Mouse (Mus musculus) embryonic facial prominence, embryonic 12.5 days (tissue): ENCODE measurements around the gene Spata9. TPM values are rescaled to one million over a fixed set of nuclear protein-coding genes. Genes with fewer than 3 reads are reported as not detected.

Source experiments
- ATAC-seq: fragments of 200-750 bp; cut with Nextera tagmentation; 2 replicates; pipeline ENCODE4 v1.8.0; 2017; ENCODE audit not compliant: insufficient number of reproducible peaks, insufficient read depth, low FRiP score, low TSS enrichment
- H3K27ac ChIP-seq: fragments of 300-500 bp; sonication (generic); 2 replicates; pipeline ENCODE4 v1.5.1; 2016; ENCODE audit warnings: mild to moderate bottlenecking
- H3K27me3 ChIP-seq: fragments of 300-500 bp; sonication (generic); 2 replicates; pipeline ENCODE4 v1.6.1; 2016; ENCODE audit warnings: mild to moderate bottlenecking, moderate library complexity
- H3K36me3 ChIP-seq: fragments of 300-500 bp; sonication (generic); 2 replicates; pipeline ENCODE4 v1.6.1; 2016; ENCODE audit warnings: mild to moderate bottlenecking
- H3K4me1 ChIP-seq: fragments of 300-500 bp; sonication (generic); 2 replicates; pipeline ENCODE4 v1.6.1; 2016
- H3K4me2 ChIP-seq: fragments of 300-500 bp; sonication (generic); replicated peaks from 2 replicates; pipeline ENCODE4 v1.6.1; 2016; ENCODE audit warnings: mild to moderate bottlenecking, moderate library complexity
- H3K4me3 ChIP-seq: fragments of 300-500 bp; sonication (generic); 2 replicates; pipeline ENCODE4 v1.5.1; 2016; ENCODE audit warnings: mild to moderate bottlenecking
- H3K9ac ChIP-seq: fragments of 300-500 bp; sonication (generic); 2 replicates; pipeline ENCODE4 v1.6.1; 2016; ENCODE audit warnings: mild to moderate bottlenecking, moderate library complexity
- H3K9me3 ChIP-seq: fragments of 300-500 bp; sonication (generic); 2 replicates; pipeline ENCODE4 v1.6.1; 2016; ENCODE audit warnings: mild to moderate bottlenecking, moderate library complexity
- WGBS: fragments of 180-500 bp; shearing (Covaris S2); methylation state at CpG from one replicate; pipeline ENCODE4 v1.1.7; 2016; 5-methylcytosine and 5-hydroxymethylcytosine counted together
- polyA plus RNA-seq: library from polyadenylated mRNA; unstranded; fragments of >200 nt; fragmentation: Nextera tagmentation; extraction: Ambion mirVana; gene quantifications from 2 replicates; pipeline ENCODE4 v1.2.1, GENCODE M21; 2016

The Spata9 gene
- polyA plus RNA-seq, 1 experiment from 2014 or later, result 1.2 TPM

GRCm38 (mm10) chr13:75943189-75944043 lies 23.5 kb upstream of the Spata9 start, which contains the start of gene Rhobtb3:
TSS of gene Rhobtb3 (minus strand) at chr13:75943925.
- peak within 1 kb of the TSS; percentile 63 for H3K4me2 ChIP-seq
- peak within 1 kb of the TSS; percentile 94 for H3K9ac ChIP-seq
- H3K9me3 ChIP-seq, result no peaks in the 10 kb centered on the region
- peak within 1 kb of the TSS; percentile 76 for H3K4me3 ChIP-seq
- under 1% methylated on average over 99 of the region's 110 CpGs for WGBS
- H3K36me3 ChIP-seq, result peaks cover 12% of the 10 kb centered on the region
- ATAC-seq, result peak; percentile 90
- no peaks in the 10 kb centered on the region for H3K27me3 ChIP-seq
- H3K4me1 ChIP-seq, result peaks cover 25% of the 10 kb centered on the region
- H3K27ac ChIP-seq, result peak within 1 kb of the TSS; percentile 100

- Histone ChIP-seq H3K4me1 (peaks cover 25% of the 10 kb centered on the region), H3K36me3 (peaks cover 3% of the 10 kb centered on the region; the same call in 1 of the 2 replicates), H3K27ac (peak overlapping the region; percentile 100), H3K27me3 (no peaks in the 10 kb centered on the region), H3K4me3 (peak overlapping the region; percentile 76), H3K9me3 (no peaks in the 10 kb centered on the region), H3K4me2 (peak overlapping the region; percentile 63), H3K9ac (peak overlapping the region; percentile 94)
- under 1% methylated on average over 7 of the region's 7 CpGs for WGBS
- ATAC-seq, result no peak
Observed at GRCm38 (mm10) chr13:75944044-75944820, 22.7 kb upstream of the Spata9 start.

- no peaks in the 10 kb centered on the region for H3K36me3 ChIP-seq
- H3K9ac ChIP-seq, result no peak overlapping the region
- no peak overlapping the region for H3K27ac ChIP-seq
- H3K4me1 ChIP-seq, result 0 out of 2 replicates have a peak, but pooled peaks cover 3% of the 10 kb centered on the region
- no peak for ATAC-seq
- H3K27me3 ChIP-seq, result no peaks in the 10 kb centered on the region
- H3K9me3 ChIP-seq, result no peaks in the 10 kb centered on the region
- no peak overlapping the region for H3K4me3 ChIP-seq
- 7% methylated on average over 1 of the region's 1 CpGs for WGBS
- no peak overlapping the region for H3K4me2 ChIP-seq
Observed at GRCm38 (mm10) chr13:75950295-75950694, 16.7 kb upstream of the Spata9 start.

- H3K36me3 ChIP-seq, result no peaks in the 10 kb centered on the region
- H3K27ac ChIP-seq, result no peak overlapping the region
- ATAC-seq, result no peak
- no peaks in the 10 kb centered on the region for H3K27me3 ChIP-seq
- no peak overlapping the region for H3K9ac ChIP-seq
- 0 out of 2 replicates have a peak, but pooled peaks cover under 1% of the 10 kb centered on the region for H3K4me1 ChIP-seq
- no peaks in the 10 kb centered on the region for H3K9me3 ChIP-seq
- H3K4me3 ChIP-seq, result no peak overlapping the region
- H3K4me2 ChIP-seq, result no peak overlapping the region
Observed at GRCm38 (mm10) chr13:75955357-75955992, 11.5 kb upstream of the Spata9 start.

- Histone ChIP-seq H3K9me3 (no peaks in the 10 kb centered on the region), H3K4me2 (no peak overlapping the region), H3K27ac (no peak overlapping the region), H3K4me1 (no peaks in the 10 kb centered on the region), H3K27me3 (no peaks in the 10 kb centered on the region), H3K36me3 (no peaks in the 10 kb centered on the region), H3K9ac (no peak overlapping the region), H3K4me3 (no peak overlapping the region)
- ATAC-seq, result no peak
- WGBS, result 71% methylated on average over 2 of the region's 2 CpGs
Observed at GRCm38 (mm10) chr13:75974481-75974880, 7.5 kb downstream of the Spata9 start.

- Histone ChIP-seq H3K4me1 (no peaks in the 10 kb centered on the region), H3K9ac (no peak overlapping the region), H3K27me3 (no peaks in the 10 kb centered on the region), H3K27ac (no peak overlapping the region), H3K4me3 (no peak overlapping the region), H3K9me3 (no peaks in the 10 kb centered on the region), H3K36me3 (no peaks in the 10 kb centered on the region), H3K4me2 (no peak overlapping the region)
- 75% methylated on average over 1 of the region's 1 CpGs for WGBS
- no peak for ATAC-seq
Observed at GRCm38 (mm10) chr13:75975629-75976028, 8.7 kb downstream of the Spata9 start.

GRCm38 (mm10) chr13:75976218-75976617 lies 9.3 kb downstream of the Spata9 start:
- WGBS, result 92% methylated on average over 2 of the region's 2 CpGs
- H3K4me1 ChIP-seq, result no peaks in the 10 kb centered on the region

GRCm38 (mm10) chr13:75976649-75977048 lies 9.7 kb downstream of the Spata9 start:
- H3K27ac ChIP-seq, result no peak overlapping the region

More at GRCm38 (mm10) chr13:75976218-75976617, 9.3 kb downstream of the Spata9 start:
- Histone ChIP-seq H3K36me3 (no peaks in the 10 kb centered on the region), H3K9me3 (no peaks in the 10 kb centered on the region), H3K27ac (no peak overlapping the region), H3K27me3 (no peaks in the 10 kb centered on the region), H3K4me2 (no peak overlapping the region), H3K9ac (no peak overlapping the region), H3K4me3 (no peak overlapping the region)
- no peak for ATAC-seq

GRCm38 (mm10) chr13:75981901-75982300 lies 15.0 kb downstream of the Spata9 start:
- ATAC-seq, result no peak
- H3K4me2 ChIP-seq, result no peak overlapping the region

More at GRCm38 (mm10) chr13:75976649-75977048, 9.7 kb downstream of the Spata9 start:
- no peaks in the 10 kb centered on the region for H3K9me3 ChIP-seq
- WGBS, result 83% methylated on average over 2 of the region's 2 CpGs
- H3K27me3 ChIP-seq, result no peaks in the 10 kb centered on the region
- no peak overlapping the region for H3K9ac ChIP-seq
- no peak overlapping the region for H3K4me3 ChIP-seq
- no peaks in the 10 kb centered on the region for H3K4me1 ChIP-seq
- no peaks in the 10 kb centered on the region for H3K36me3 ChIP-seq
- H3K4me2 ChIP-seq, result no peak overlapping the region
- no peak for ATAC-seq

GRCm38 (mm10) chr13:75988096-75988495 lies 21.1 kb downstream of the Spata9 start:
- Histone ChIP-seq H3K4me1 (no peaks in the 10 kb centered on the region), H3K4me2 (no peak overlapping the region), H3K27ac (no peak overlapping the region), H3K36me3 (no peaks in the 10 kb centered on the region), H3K4me3 (no peak overlapping the region), H3K9me3 (no peaks in the 10 kb centered on the region), H3K27me3 (no peaks in the 10 kb centered on the region), H3K9ac (no peak overlapping the region)
- 86% methylated on average over 1 of the region's 1 CpGs for WGBS
- no peak for ATAC-seq

More at GRCm38 (mm10) chr13:75981901-75982300, 15.0 kb downstream of the Spata9 start:
- H3K27me3 ChIP-seq, result no peaks in the 10 kb centered on the region
- no peaks in the 10 kb centered on the region for H3K36me3 ChIP-seq
- no peak overlapping the region for H3K27ac ChIP-seq
- no peaks in the 10 kb centered on the region for H3K4me1 ChIP-seq
- H3K4me3 ChIP-seq, result no peak overlapping the region
- no peaks in the 10 kb centered on the region for H3K9me3 ChIP-seq
- no peak overlapping the region for H3K9ac ChIP-seq

GRCm38 (mm10) chr13:75992169-75993028 lies 25.4 kb downstream of the Spata9 start:
- H3K9me3 ChIP-seq, result no peaks in the 10 kb centered on the region
- 53% methylated on average over 9 of the region's 9 CpGs for WGBS
- no peak overlapping the region for H3K4me3 ChIP-seq
- no peak overlapping the region for H3K27ac ChIP-seq
- H3K27me3 ChIP-seq, result no peaks in the 10 kb centered on the region
- no peak for ATAC-seq
- H3K4me1 ChIP-seq, result no peaks in the 10 kb centered on the region
- no peak overlapping the region for H3K9ac ChIP-seq
- H3K4me2 ChIP-seq, result no peak overlapping the region
- H3K36me3 ChIP-seq, result no peaks in the 10 kb centered on the region
